Comparison of ENCODE assay signal across 19 mouse cellular contexts in the genomic region with DNA sequence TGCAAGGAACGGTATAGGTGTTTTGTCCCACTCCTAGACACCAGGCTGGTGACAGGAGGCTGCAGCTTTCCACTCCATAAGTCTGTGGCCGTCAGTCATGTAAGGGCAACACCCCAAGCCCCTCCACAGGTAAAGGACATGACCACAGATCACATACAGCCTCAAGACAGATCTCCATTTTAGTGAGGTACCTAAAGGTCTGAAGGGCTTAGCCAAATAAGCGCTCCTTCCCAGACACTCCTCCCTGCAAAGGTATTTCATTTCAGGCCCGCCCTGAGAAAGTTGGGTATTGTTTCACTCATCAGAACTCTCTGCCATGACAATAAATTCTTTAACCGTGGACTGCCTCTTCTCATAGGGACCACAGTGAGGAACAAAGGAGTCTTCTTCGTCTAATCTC.
"Had no signal": no experiment of that assay in that cellular context is flagged by ENCODE, and none has a peak within 500 bp of the region (broad histone marks: within the 10 kb centered on the region; RNA-seq: fewer than 3 reads in every experiment).

No protein-coding gene starts in this region.

- ATAC-seq: midbrain, embryonic 16.5 days had no signal

- H3K27me3 ChIP-seq: midbrain, embryonic 12.5 days; neural tube, embryonic 13.5 days; neural tube, embryonic 15.5 days had no signal

- DNase-seq: lung, adult 18-20 months; lung, embryonic 14.5 days; lung, postnatal 10 days; lung, postnatal 4 days; midbrain, embryonic 14.5 days; retina, postnatal 1 day; right cerebral cortex, adult 18-20 months; right cerebral cortex, postnatal 25 days; right cerebral cortex, postnatal 4 days; spleen, adult 18-20 months; thymus, adult 18-20 months; thymus, postnatal 14 days; thymus, postnatal 36 days had no signal

- H3K4me1 ChIP-seq: midbrain, embryonic 10.5 days; midbrain, embryonic 12.5 days; neural tube, embryonic 13.5 days; neural tube, embryonic 15.5 days had no signal

- H3K36me3 ChIP-seq: midbrain, embryonic 10.5 days; midbrain, embryonic 12.5 days; neural tube, embryonic 13.5 days; neural tube, embryonic 15.5 days had no signal

- H3K4me3 ChIP-seq: midbrain, embryonic 10.5 days; midbrain, embryonic 12.5 days; myocyte; neural tube, embryonic 13.5 days; neural tube, embryonic 15.5 days had no signal

- H3K27ac ChIP-seq: midbrain, embryonic 10.5 days; midbrain, embryonic 12.5 days; neural tube, embryonic 13.5 days; neural tube, embryonic 15.5 days had no signal

- H3K9ac ChIP-seq: lung, embryonic 14.5 days; midbrain, embryonic 12.5 days; neural tube, embryonic 13.5 days; neural tube, embryonic 15.5 days had no signal

- H3K9me3 ChIP-seq: midbrain, embryonic 10.5 days; midbrain, embryonic 12.5 days; neural tube, embryonic 13.5 days; neural tube, embryonic 15.5 days had no signal

- H3K4me2 ChIP-seq: lung, embryonic 14.5 days; midbrain, embryonic 12.5 days; neural tube, embryonic 13.5 days; neural tube, embryonic 15.5 days had no signal
